Mouse (Mus musculus) stomach, embryonic 14.5 days (tissue): Measurements from ENCODE around the gene Glod4. TPM values are rescaled to one million over a fixed set of nuclear protein-coding genes. Genes with fewer than 3 reads are reported as not detected.

Experiments used
- ATAC-seq: fragments of 200-750 bp; cut with Nextera tagmentation; 2 replicates; pipeline ENCODE4 v1.8.0; 2017; ENCODE audit warnings: low read depth, moderate TSS enrichment; ENCODE audit not compliant: insufficient number of reproducible peaks, insufficient read depth, low FRiP score
- H3K27ac ChIP-seq: fragments of 300-500 bp; sonication (generic); 2 replicates; pipeline ENCODE4 v1.5.1; 2014; ENCODE audit warnings: mild to moderate bottlenecking, low read length, moderate library complexity, mixed read lengths
- H3K27me3 ChIP-seq: fragments of 300-500 bp; sonication (generic); 2 replicates; pipeline ENCODE4 v1.6.1; 2014; ENCODE audit warnings: low read length, control low read depth, mixed read lengths; ENCODE audit not compliant: control insufficient read depth, insufficient read depth
- H3K36me3 ChIP-seq: fragments of 300-500 bp; sonication (generic); 2 replicates; pipeline ENCODE4 v1.6.1; 2014; ENCODE audit warnings: mild to moderate bottlenecking, control low read depth, low read length, moderate library complexity, mixed read lengths; ENCODE audit not compliant: control insufficient read depth, insufficient read depth
- H3K4me1 ChIP-seq: fragments of 300-500 bp; sonication (generic); 2 replicates; pipeline ENCODE4 v1.6.1; 2014; ENCODE audit warnings: low read length, control low read depth, mixed read lengths; ENCODE audit not compliant: control insufficient read depth, insufficient read depth
- H3K4me2 ChIP-seq: fragments of 300-500 bp; sonication (generic); replicated peaks from 2 replicates; pipeline ENCODE4 v1.6.1; 2014; ENCODE audit warnings: low read depth, low read length, control low read depth
- H3K4me3 ChIP-seq: fragments of 300-500 bp; sonication (generic); 2 replicates; pipeline ENCODE4 v1.5.1; 2014; ENCODE audit warnings: low read depth, low read length, control low read depth
- H3K9ac ChIP-seq: fragments of 300-500 bp; sonication (generic); replicated peaks from 2 replicates; pipeline ENCODE4 v1.6.1; 2014; ENCODE audit warnings: low read depth, mild to moderate bottlenecking, control low read depth, low read length, moderate library complexity, mixed read lengths
- H3K9me3 ChIP-seq: fragments of 300-500 bp; sonication (generic); 2 replicates; pipeline ENCODE4 v1.6.1; 2016; ENCODE audit warnings: low read depth, low read length, control low read depth; ENCODE audit not compliant: control insufficient read depth
- WGBS: fragments of 180-500 bp; shearing (Covaris S2); extraction: QIAGEN DNeasy Blood & Tissue Kit; methylation state at CpG from one replicate; pipeline ENCODE4 v1.1.7; 2014; 5-methylcytosine and 5-hydroxymethylcytosine counted together
- polyA plus RNA-seq: library from polyadenylated mRNA; unstranded; fragments of >200 nt; fragmentation: Nextera tagmentation; extraction: Ambion mirVana; gene quantifications from 2 replicates; pipeline ENCODE4 v1.2.1, GENCODE M21; 2014

Gene Glod4
- polyA plus RNA-seq, result 135 and 155 TPM in 2 replicates

DNA sequence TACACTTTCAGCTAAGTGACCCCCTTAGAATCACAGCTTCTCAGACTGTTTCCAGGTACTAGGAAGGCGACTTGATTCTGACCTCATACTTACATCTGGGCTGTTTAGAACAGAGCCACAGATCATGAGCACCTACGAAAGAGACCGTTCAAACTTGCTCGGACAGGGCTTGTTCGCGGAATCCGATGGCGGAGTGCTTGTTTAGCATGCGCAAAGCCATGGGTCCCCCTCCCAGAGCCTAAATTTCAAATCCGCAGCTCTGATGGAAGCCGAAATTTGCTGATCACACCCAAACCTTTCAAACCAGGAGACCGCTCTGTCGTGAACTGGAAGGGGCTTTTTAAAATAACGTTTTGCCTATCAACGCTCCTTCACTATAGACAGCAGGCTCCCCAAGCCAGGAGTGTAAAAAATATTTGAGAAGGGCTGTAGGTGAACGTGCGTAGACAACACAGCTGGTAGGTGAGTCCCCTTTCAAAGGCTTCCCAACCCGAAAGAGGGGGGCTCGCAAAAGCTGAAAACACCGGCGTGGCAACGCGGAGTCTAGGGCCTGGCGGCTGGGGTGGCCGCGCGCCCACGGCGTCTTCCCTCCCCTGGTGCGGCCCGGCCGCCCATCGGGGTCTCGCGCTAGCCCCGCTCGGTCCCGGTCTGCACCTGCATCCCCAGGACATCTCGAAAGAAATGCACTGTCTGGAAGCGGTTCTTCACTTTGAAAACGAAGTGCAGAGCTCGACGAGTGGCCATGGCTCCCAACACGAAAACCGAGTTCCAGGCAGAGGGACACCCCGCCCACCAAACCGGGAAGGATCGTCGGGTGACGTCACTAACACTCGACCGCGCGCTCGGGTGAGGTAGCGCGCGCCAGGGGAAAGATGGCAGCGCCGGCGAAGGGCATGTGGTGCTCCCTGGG is at the start of gene Glod4, which contains the start of gene Mrm3:
TSS of gene Glod4 (minus strand) at position 825 of the 910 bp plus-strand sequence.
TSS of gene Mrm3 (plus strand) at position 815 of the 910 bp plus-strand sequence.
- Histone ChIP-seq H3K27me3 (no peaks in the 10 kb centered on the region), H3K4me2 (peak within 1 kb of the TSS; percentile 89), H3K9me3 (no peaks in the 10 kb centered on the region), H3K36me3 (peaks cover 19% of the 10 kb centered on the region), H3K4me3 (peak within 1 kb of the TSS; percentile 92), H3K4me1 (peaks cover 9% of the 10 kb centered on the region; the same call in 1 of the 2 replicates), H3K27ac (peak within 1 kb of the TSS; percentile 78), H3K9ac (peak within 1 kb of the TSS; percentile 71)
- peak; percentile 88 for ATAC-seq
- under 1% methylated on average over 61 of the region's 61 CpGs for WGBS

DNA sequence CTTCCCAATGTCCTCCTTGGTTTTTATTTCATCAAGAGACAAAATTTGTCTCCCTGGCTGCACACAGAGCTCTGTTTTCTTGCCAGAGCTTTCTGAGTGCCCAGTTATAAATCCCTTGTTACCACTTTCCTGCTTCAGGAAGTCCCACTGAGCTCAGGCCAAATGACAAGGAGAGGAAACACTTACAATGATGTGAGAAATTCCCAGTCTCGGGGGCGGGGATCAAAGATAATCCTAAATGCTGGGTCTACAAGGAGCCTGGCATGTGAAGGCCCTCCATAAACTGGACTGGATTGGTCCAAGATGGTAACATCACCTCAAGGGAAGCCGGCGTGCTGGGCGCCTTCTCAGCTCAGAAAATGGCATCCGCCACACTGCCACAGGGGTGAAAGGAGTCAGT is 49.3 kb upstream of the Glod4 start:
- Histone ChIP-seq H3K4me2 (no peak overlapping the region), H3K27me3 (no peaks in the 10 kb centered on the region), H3K9ac (no peak overlapping the region), H3K9me3 (no peaks in the 10 kb centered on the region), H3K4me1 (peaks cover 33% of the 10 kb centered on the region; the same call in 1 of the 2 replicates), H3K36me3 (no peaks in the 10 kb centered on the region), H3K4me3 (no peak overlapping the region), H3K27ac (peak overlapping the region; percentile 17; the same call in 1 of the 2 replicates)
- ATAC-seq, result no peak
- 73% methylated on average over 6 of the region's 6 CpGs for WGBS

DNA sequence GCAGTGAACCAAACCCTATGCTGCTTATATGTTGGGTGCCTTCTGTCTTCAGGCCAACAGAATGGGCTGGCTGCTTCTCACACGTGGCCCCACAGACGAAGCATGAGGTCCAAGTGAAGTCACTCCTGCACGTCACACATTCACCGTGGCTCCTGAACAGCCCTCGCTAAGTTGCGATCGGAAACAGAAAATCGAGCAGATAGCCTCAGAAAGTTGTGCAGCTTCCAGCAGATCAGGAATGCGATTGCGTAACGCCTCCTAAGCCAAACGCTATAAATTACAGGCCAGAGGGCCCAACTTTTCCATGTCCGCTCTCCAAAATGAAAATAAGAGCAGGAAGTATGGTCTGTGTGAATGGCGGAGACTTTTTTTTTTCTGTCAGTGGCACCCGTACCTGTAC is 48.9 kb upstream of the Glod4 start:
- H3K9me3 ChIP-seq, result no peaks in the 10 kb centered on the region
- no peak overlapping the region for H3K9ac ChIP-seq
- no peak overlapping the region for H3K4me2 ChIP-seq
- ATAC-seq, result no peak
- H3K4me1 ChIP-seq, result peaks cover 33% of the 10 kb centered on the region; the same call in 1 of the 2 replicates
- H3K27ac ChIP-seq, result peak overlapping the region; percentile 74; the same call in 1 of the 2 replicates
- 48% methylated on average over 15 of the region's 15 CpGs for WGBS
- no peaks in the 10 kb centered on the region for H3K27me3 ChIP-seq
- no peaks in the 10 kb centered on the region for H3K36me3 ChIP-seq
- H3K4me3 ChIP-seq, result no peak overlapping the region

DNA sequence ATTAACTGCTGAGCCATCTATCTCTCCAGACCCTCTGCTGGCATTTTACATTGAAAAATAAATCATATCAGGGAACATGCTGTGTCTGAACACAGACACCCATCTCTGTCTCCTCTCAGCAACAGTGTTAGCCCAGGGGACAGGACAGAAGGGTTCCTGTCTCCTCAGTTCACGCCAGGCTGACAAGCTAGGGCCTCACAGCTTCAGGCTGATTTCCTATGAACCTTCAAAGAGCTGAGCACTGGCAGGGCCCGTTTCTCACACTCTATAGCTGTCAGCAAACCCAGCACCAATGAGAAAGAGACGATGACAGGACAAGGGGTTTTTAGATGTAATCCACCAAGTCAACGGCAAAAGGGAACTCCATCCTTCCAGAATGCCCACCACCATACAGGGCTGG is 48.4 kb upstream of the Glod4 start:
- no peak overlapping the region for H3K4me3 ChIP-seq
- no peaks in the 10 kb centered on the region for H3K9me3 ChIP-seq
- H3K27me3 ChIP-seq, result no peaks in the 10 kb centered on the region
- ATAC-seq, result no peak
- peaks cover 35% of the 10 kb centered on the region; the same call in 1 of the 2 replicates for H3K4me1 ChIP-seq
- WGBS, result 72% methylated on average over 4 of the region's 4 CpGs
- H3K36me3 ChIP-seq, result no peaks in the 10 kb centered on the region
- H3K9ac ChIP-seq, result no peak overlapping the region
- peak overlapping the region; percentile 74; the same call in 1 of the 2 replicates for H3K27ac ChIP-seq
- H3K4me2 ChIP-seq, result no peak overlapping the region

DNA sequence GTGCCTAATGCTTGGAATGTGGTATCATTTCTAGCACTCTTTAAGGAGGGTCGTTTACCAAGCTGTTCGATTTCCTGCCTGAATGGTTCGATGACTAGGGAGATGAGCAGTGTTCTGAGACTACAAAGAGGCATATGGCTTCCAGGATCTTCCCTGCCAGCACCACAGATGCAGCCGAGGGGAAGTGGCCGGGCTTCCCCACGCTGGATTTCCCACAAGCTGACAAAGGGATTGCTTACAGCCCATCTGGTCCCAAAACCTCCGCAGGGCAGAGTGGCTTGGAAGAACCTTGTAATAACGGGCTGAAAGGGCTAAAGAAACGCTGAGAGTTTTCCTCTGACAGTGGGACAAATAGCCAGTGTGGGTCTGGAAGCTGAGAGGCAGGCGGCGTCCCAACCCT is 46.8 kb upstream of the Glod4 start:
- ATAC-seq, result no peak
- Histone ChIP-seq H3K4me3 (no peak overlapping the region), H3K27me3 (no peaks in the 10 kb centered on the region), H3K27ac (peak overlapping the region; percentile 53; the same call in 1 of the 2 replicates), H3K9ac (no peak overlapping the region), H3K36me3 (no peaks in the 10 kb centered on the region), H3K4me2 (no peak overlapping the region), H3K9me3 (no peaks in the 10 kb centered on the region), H3K4me1 (peaks cover 40% of the 10 kb centered on the region; the same call in 1 of the 2 replicates)
- WGBS, result 37% methylated on average over 11 of the region's 11 CpGs

DNA sequence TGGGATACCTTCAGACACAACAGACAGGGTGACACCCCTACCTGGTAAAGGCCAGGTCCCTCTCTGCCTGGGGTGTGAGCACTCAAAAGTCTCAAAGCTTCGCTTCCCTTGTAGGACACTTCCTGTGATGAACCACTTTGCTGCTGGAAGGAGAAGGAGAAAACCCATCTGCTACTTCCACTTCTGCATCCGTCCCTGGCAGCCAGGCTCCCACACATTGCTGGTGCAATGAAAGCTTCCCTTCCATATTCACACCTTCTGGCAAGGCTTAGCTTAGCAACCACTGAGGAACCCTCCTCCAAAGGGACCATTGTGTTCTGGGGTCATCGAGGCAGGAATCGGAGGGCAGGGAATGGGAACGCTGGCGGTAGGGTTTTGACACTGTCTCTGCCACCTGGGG is 45.1 kb upstream of the Glod4 start:
- Histone ChIP-seq H3K4me1 (peaks cover 29% of the 10 kb centered on the region; the same call in 1 of the 2 replicates), H3K4me3 (no peak overlapping the region), H3K9ac (no peak overlapping the region), H3K9me3 (no peaks in the 10 kb centered on the region; the same call in 1 of the 2 replicates), H3K27me3 (no peaks in the 10 kb centered on the region), H3K4me2 (no peak overlapping the region), H3K36me3 (no peaks in the 10 kb centered on the region), H3K27ac (no peak overlapping the region)
- 84% methylated on average over 6 of the region's 6 CpGs for WGBS
- ATAC-seq, result no peak

DNA sequence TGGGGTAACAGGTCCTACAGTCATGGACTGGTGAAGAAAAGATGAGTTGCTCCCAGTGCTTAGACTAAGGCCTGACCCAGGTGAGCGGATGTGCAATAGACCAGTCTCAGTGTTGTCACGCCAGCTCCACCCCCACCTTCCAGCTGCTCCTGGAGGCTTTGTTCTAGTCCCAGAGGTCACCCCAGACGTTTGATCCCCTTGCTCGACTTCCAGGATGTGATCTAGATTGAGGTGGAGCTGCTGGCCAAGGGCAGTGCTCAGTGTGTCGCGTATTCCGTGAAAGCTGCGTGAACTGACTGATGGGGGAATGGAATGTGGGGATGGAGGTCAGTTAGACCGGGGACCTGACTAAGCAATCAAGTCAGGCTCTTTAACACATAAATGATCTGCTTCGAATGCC is 43.8 kb upstream of the Glod4 start:
- no peak overlapping the region for H3K4me3 ChIP-seq
- WGBS, result 36% methylated on average over 10 of the region's 10 CpGs
- no peak overlapping the region for H3K9ac ChIP-seq
- no peaks in the 10 kb centered on the region; the same call in 1 of the 2 replicates for H3K9me3 ChIP-seq
- H3K36me3 ChIP-seq, result no peaks in the 10 kb centered on the region
- H3K27me3 ChIP-seq, result no peaks in the 10 kb centered on the region
- no peak overlapping the region for H3K27ac ChIP-seq
- ATAC-seq, result no peak
- H3K4me1 ChIP-seq, result peaks cover 21% of the 10 kb centered on the region; the same call in 1 of the 2 replicates
- no peak overlapping the region for H3K4me2 ChIP-seq

GRCm38 (mm10) chr11:76286534-76287126 is 43.1 kb upstream of the Glod4 start:
- no peak for ATAC-seq
- H3K4me3 ChIP-seq, result no peak overlapping the region
- no peak overlapping the region for H3K4me2 ChIP-seq
- H3K27ac ChIP-seq, result no peak overlapping the region
- H3K4me1 ChIP-seq, result peaks cover 17% of the 10 kb centered on the region; the same call in 1 of the 2 replicates
- no peak overlapping the region for H3K9ac ChIP-seq
- H3K27me3 ChIP-seq, result no peaks in the 10 kb centered on the region
- 48% methylated on average over 10 of the region's 10 CpGs for WGBS
- H3K9me3 ChIP-seq, result no peaks in the 10 kb centered on the region; the same call in 1 of the 2 replicates
- H3K36me3 ChIP-seq, result no peaks in the 10 kb centered on the region
